Mouse (Mus musculus) limb, embryonic 14.5 days (tissue): ENCODE measurements at regions not wholly inside any gene's neighbourhood (a gene's known extent, or its start where the extent isn't known, plus 50 kb on each side); places are given as distances from the start of the nearest gene placed in this dataset.

Source experiments
- ATAC-seq: fragments of 200-750 bp; cut with Nextera tagmentation; 2 replicates; pipeline ENCODE4 v1.8.0; 2017; ENCODE audit warnings: low read depth, moderate number of reproducible peaks, moderate TSS enrichment; ENCODE audit not compliant: low FRiP score
- DNase-seq: peaks from one replicate; pipeline ENCODE4 v3.0.0-alpha.2; 2015; ENCODE audit warnings: low spot score
- H3K27ac ChIP-seq: fragments of 300-500 bp; sonication (generic); replicated peaks from 2 replicates; pipeline ENCODE4 v1.5.1; 2014; ENCODE audit warnings: low read depth, mild to moderate bottlenecking, low read length, moderate library complexity, mixed read lengths
- H3K27me3 ChIP-seq: fragments of 300-500 bp; sonication (generic); 2 replicates; pipeline ENCODE4 v1.6.1; 2014; ENCODE audit warnings: low read length, mixed read lengths; ENCODE audit not compliant: control insufficient read depth, insufficient read depth
- H3K36me3 ChIP-seq: fragments of 300-500 bp; sonication (generic); 2 replicates; pipeline ENCODE4 v1.6.1; 2014; ENCODE audit warnings: mild to moderate bottlenecking, low read length, moderate library complexity, mixed read lengths; ENCODE audit not compliant: control insufficient read depth, insufficient read depth
- H3K4me1 ChIP-seq: fragments of 300-500 bp; sonication (generic); 2 replicates; pipeline ENCODE4 v1.6.1; 2014; ENCODE audit warnings: antibody characterized with exemption, low read length, mixed read lengths; ENCODE audit not compliant: control insufficient read depth, insufficient read depth
- H3K4me2 ChIP-seq: fragments of 300-500 bp; sonication (generic); replicated peaks from 2 replicates; pipeline ENCODE4 v1.6.1; 2014; ENCODE audit warnings: low read depth, mild to moderate bottlenecking, low read length, moderate library complexity; ENCODE audit not compliant: severe bottlenecking
- H3K4me3 ChIP-seq: fragments of 300-500 bp; sonication (generic); replicated peaks from 2 replicates; pipeline ENCODE4 v1.5.1; 2014; ENCODE audit warnings: low read length
- H3K9ac ChIP-seq: fragments of 300-500 bp; sonication (generic); 2 replicates; pipeline ENCODE4 v1.6.1; 2014; ENCODE audit warnings: mild to moderate bottlenecking, low read depth, low read length, moderate library complexity; ENCODE audit not compliant: severe bottlenecking
- H3K9me3 ChIP-seq: fragments of 300-500 bp; sonication (generic); 2 replicates; pipeline ENCODE4 v1.6.1; 2016; ENCODE audit warnings: low read length; ENCODE audit not compliant: control insufficient read depth
- POLR2A ChIP-seq: fragments of 200-500 bp; IDR thresholded peaks from 2 replicates; pipeline ENCODE4 v1.8.0; 2012; ENCODE audit warnings: inconsistent platforms, mild to moderate bottlenecking, moderate library complexity, borderline replicate concordance; ENCODE audit not compliant: insufficient read depth, insufficient read length; ENCODE audit errors: extremely low read depth
- WGBS: fragments of 180-500 bp; shearing (Covaris S2); extraction: QIAGEN DNeasy Blood & Tissue Kit; methylation state at CpG from one replicate; pipeline ENCODE4 v1.1.7; 2014; 5-methylcytosine and 5-hydroxymethylcytosine counted together

DNA sequence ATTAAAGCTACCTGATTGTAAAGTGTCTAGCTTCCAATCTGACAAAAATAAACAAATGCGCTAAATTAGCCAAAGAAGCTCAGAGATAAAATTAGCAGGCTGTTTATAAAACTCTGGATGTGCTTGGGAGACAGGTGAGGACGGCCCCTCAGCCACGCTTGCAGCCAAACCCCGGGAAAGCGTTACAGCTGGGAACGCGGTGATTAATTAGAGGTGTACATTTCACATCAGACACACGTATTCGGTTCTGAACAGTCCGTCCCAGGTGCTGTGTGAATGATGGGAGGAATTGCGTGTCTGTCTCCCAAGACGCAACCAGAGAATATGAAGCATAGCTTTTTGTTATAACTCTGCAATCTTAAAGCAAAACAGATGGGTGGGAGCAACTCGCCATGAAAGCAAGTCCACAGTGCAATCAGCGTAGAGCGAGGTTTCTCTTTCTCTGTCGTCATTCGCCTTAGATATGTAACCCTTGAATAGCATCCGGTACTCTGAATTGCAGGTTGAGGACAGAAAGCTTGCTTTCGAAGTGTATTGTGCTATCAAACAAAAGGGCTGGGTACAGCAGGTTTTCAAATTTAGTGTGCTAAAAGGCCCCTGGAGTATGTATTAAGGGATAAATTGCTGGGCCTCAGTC, 123.0 kb upstream of the Fn1 start:
- no peak for ATAC-seq

DNA sequence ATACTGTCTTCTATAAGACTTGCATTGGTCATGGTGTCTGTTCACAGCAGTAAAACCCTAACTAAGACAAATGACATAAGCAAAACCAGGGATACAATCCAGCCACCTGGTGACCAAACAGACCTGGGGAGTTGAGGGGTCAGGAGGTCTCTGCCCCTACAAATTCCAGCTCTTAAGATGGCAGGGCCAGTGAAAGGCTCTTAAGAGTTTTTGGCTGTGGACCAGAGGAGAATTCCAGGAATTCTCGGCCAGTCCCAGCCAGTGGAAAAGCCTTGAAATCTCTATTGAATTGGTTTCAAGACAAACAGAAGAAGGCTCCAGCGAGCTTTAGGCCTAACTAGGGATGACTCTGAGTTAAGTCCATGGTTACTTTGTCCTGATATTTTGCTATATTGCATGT, 119.5 kb upstream of the Fn1 start:
- no peak for DNase-seq
- Histone ChIP-seq H3K4me1 (no peaks in the 10 kb centered on the region), H3K9me3 (no peaks in the 10 kb centered on the region), H3K27ac (no peak overlapping the region), H3K27me3 (no peaks in the 10 kb centered on the region), H3K9ac (no peak overlapping the region), H3K4me3 (no peak overlapping the region), H3K36me3 (no peaks in the 10 kb centered on the region), H3K4me2 (no peak overlapping the region)
- ATAC-seq, result no peak
- 60% methylated on average over 2 of the region's 2 CpGs for WGBS
- TF ChIP-seq POLR2A, result no peak

More for the DNA sequence above, 123.0 kb upstream of the Fn1 start:
- H3K4me2 ChIP-seq, result peak overlapping the region; percentile 20; the same call in 1 of the 2 replicates
- no peak overlapping the region for H3K27ac ChIP-seq
- no peak overlapping the region for H3K4me3 ChIP-seq
- H3K9me3 ChIP-seq, result no peaks in the 10 kb centered on the region
- no peak for TF ChIP-seq POLR2A
- H3K4me1 ChIP-seq, result no peaks in the 10 kb centered on the region
- 57% methylated on average over 19 of the region's 19 CpGs for WGBS
- H3K36me3 ChIP-seq, result no peaks in the 10 kb centered on the region
- no peak overlapping the region for H3K9ac ChIP-seq
- H3K27me3 ChIP-seq, result no peaks in the 10 kb centered on the region
- peak; percentile 36 for DNase-seq

DNA sequence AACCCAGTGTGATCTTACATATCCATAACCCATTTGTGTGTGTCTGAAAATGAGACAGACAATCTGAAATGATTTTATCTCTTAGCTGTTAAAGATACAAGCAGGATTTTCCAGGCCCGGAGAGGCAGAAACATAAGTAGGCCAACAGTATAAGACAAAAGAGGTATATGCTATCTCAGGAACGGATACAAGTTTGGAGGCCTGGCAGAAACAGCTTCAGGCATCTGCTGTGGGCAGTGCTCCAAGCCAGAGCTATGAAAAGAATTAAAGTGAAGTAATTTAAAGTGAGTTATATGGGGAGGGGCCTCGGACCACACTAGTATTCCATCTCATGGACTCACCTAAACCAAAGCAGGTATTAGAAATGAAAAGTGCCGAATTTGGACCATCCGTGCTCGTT, 118.8 kb upstream of the Fn1 start:
- Histone ChIP-seq H3K27me3 (no peaks in the 10 kb centered on the region), H3K4me1 (no peaks in the 10 kb centered on the region), H3K27ac (no peak overlapping the region), H3K4me3 (no peak overlapping the region), H3K36me3 (no peaks in the 10 kb centered on the region), H3K9me3 (no peaks in the 10 kb centered on the region), H3K4me2 (no peak overlapping the region), H3K9ac (no peak overlapping the region)
- DNase-seq (no peak), ATAC-seq (no peak)
- no peak for TF ChIP-seq POLR2A
- WGBS, result 74% methylated on average over 6 of the region's 6 CpGs

DNA sequence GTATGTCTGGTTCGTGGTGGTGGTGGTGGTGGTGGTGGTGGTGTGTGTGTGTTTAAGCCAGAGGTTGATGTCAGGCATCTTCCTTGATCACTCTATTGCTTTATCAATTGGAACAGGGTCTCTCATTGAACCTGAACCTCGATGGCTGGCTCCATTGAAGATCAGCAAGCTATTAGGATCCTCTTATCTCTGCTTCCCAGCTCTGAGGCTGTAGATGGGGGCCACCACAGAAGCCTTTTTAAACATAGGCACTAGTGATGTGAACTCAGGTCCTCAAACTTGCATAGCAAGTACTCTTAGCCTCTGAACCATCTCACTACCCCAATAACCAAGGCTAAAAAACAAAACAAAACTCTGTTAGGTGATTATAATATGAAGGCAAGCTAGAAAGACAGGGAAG, 116.6 kb upstream of the Fn1 start:
- WGBS, result 78% methylated on average over 2 of the region's 2 CpGs
- H3K4me3 ChIP-seq, result no peak overlapping the region
- no peak overlapping the region for H3K4me2 ChIP-seq
- no peak overlapping the region for H3K9ac ChIP-seq
- H3K27me3 ChIP-seq, result no peaks in the 10 kb centered on the region
- H3K27ac ChIP-seq, result no peak overlapping the region
- ATAC-seq, result no peak
- DNase-seq, result no peak
- H3K9me3 ChIP-seq, result no peaks in the 10 kb centered on the region
- H3K36me3 ChIP-seq, result no peaks in the 10 kb centered on the region
- no peak for TF ChIP-seq POLR2A
- no peaks in the 10 kb centered on the region for H3K4me1 ChIP-seq

DNA sequence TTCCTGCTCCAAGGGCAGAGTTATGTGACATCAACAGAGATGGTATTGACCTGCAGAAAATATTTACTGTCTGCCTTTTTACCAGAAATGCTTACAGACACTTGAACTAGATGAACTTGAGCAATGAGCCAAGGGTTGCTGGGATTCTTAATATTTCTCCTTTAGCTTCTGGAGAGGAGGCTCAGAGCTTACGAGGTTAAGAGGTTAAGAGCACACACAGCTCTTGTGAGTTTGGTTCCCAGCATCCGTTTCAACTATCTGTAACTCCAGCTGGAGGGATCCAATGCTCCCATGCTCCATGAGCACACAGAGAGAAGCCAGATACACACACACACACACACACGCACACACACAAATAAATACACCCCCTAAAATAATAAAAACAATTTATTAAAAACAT, 114.7 kb upstream of the Fn1 start:
- 82% methylated on average over 3 of the region's 3 CpGs for WGBS
- H3K9me3 ChIP-seq, result no peaks in the 10 kb centered on the region

DNA sequence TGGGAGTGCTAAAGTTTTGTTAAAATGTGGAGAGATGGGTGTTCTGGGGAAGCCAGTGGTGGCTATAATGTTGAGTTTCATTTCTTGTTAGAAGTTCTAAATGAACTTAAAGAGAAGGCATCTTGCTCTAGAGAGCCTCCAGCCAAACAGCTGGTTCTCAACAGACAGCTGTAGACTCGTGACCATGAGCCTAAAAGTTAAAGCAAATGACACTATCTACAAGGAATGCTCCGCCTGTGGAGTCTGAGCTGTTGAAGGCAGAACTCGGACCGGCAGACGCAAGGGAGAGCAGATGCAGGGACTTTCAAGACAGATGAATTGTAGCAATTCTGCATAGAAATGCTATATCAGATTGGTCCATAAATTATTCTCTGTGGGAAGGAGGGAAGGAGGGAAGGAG, 114.1 kb upstream of the Fn1 start:
- WGBS, result 69% methylated on average over 5 of the region's 5 CpGs
- Histone ChIP-seq H3K27ac (no peak overlapping the region), H3K4me1 (no peaks in the 10 kb centered on the region), H3K4me3 (no peak overlapping the region), H3K27me3 (no peaks in the 10 kb centered on the region), H3K4me2 (no peak overlapping the region), H3K36me3 (no peaks in the 10 kb centered on the region), H3K9ac (no peak overlapping the region), H3K9me3 (no peaks in the 10 kb centered on the region)
- peak; percentile 22 for DNase-seq
- no peak for TF ChIP-seq POLR2A
- ATAC-seq, result no peak

More for the DNA sequence above, 114.7 kb upstream of the Fn1 start:
- Histone ChIP-seq H3K4me2 (no peak overlapping the region), H3K4me3 (no peak overlapping the region), H3K9ac (no peak overlapping the region), H3K27me3 (no peaks in the 10 kb centered on the region), H3K36me3 (no peaks in the 10 kb centered on the region), H3K27ac (no peak overlapping the region), H3K4me1 (no peaks in the 10 kb centered on the region)
- no peak for DNase-seq
- ATAC-seq, result no peak
- no peak for TF ChIP-seq POLR2A
